Mouse (Mus musculus) embryonic fibroblast, embryonic 13.5 days (primary cell): ENCODE measurements at regions not wholly inside any gene's neighbourhood (a gene's known extent, or its start where the extent isn't known, plus 50 kb on each side); places are given as distances from the start of the nearest gene placed in this dataset.

Source experiments
- CTCF ChIP-seq: IDR thresholded peaks from 2 replicates; pipeline ENCODE4 v1.5.1; 2011; ENCODE audit warnings: mild to moderate bottlenecking, control low read depth, low read length, moderate library complexity, borderline replicate concordance; ENCODE audit not compliant: insufficient read depth
- POLR2A ChIP-seq: IDR thresholded peaks from 2 replicates; pipeline ENCODE4 v1.6.1; 2011; ENCODE audit warnings: low read depth, mild to moderate bottlenecking, control low read depth, low read length, moderate library complexity

GRCm38 (mm10) chr1:79299639-79300038, 140.3 kb downstream of the Scg2 start:
- TF ChIP-seq CTCF (no peak), POLR2A (no peak)
